Mouse (Mus musculus): ENCODE measurements at regions not wholly inside any gene's neighbourhood (a gene's known extent, or its start where the extent isn't known, plus 50 kb on each side); places are given as distances from the start of the nearest gene placed in this dataset.

DNA sequence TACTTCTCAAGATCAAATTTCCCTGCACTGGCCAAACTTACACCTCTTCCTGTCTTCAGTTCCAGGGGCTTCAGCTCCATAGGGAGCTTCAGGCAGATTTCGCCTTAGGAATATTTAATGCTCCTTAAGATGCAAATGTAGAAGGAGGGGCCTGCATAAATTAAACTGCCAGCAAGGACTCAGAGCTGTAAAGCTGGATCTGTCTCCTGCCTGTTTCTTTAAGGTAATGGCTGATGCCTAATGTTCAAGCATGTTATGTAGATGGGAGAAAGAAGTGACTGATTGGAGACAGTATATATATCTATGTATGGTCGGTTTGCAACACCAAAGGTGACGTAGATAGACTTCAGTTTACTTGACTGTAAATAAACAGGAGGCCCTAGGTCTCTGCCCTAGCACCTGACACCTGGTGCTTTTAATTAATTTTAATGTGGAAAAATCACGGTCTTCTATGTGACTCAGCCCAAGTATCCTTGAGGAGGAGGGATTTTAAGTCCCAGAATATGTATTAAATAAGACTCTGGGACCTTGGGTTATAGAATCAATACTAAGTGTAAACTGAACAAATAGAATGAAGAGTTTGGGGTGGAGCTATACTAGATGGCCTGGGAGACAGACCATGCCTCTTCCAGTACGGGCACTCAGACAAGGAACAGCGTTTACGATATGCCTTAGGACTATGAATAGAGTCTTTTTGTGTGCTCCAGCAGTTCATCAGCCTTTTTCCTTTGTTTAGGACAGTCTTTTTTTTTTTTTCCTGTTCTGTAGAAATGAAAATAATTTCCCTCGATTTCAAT, 651.7 kb upstream of the Lmcd1 start:
- TF ChIP-seq CTCF (IDR thresholded peaks at IDR 0.05; ENCODE audit: borderline replicate concordance, insufficient read depth, low read length) (no peak), POLR2A (IDR thresholded peaks at IDR 0.05; ENCODE audit: low read depth, low read length) (no peak)
